Mouse (Mus musculus) lung, postnatal 0 days (tissue): ENCODE data around the gene Nol12.

Experiments used
- CTCF ChIP-seq: IDR thresholded peaks from 2 replicates; pipeline ENCODE4 v1.5.1; 2016; ENCODE audit warnings: antibody characterized with exemption, mild to moderate bottlenecking
- EP300 ChIP-seq: IDR thresholded peaks from 2 replicates; pipeline ENCODE4 v1.6.1; 2016; ENCODE audit warnings: antibody characterized with exemption, mild to moderate bottlenecking, control low read depth

DNA sequence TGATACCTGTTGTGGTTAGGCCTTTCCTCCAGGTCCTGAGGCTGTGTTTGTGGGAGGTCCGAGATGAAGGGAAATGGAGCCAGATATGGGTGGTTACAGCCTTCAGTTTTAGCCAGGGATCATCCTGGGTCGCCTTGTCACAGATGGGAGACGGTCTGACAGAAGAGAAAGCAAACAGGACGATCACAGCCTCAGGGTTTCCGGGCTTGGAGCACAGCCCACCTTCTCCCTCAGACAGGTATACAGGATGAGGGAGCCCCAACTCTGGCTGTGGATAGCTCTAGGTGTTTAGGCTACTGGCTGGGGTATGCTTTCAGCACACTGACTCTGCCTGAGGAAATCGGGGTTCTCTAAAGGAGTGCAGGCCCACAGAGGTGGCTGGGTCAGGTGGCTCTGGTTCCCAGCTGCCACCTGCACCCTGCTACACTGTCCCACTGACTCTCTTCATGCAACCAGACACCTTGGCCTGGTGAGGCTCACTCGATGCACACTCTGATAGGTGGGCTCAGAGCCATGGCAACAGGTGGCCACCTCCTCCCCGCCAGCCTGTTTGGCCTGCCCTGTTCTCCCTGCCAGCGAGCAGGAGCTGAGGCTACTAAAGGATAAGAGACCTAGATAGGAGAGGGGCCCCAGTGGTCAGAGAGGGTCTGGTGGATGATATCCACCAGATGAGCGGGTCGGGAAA is 51.9 kb downstream of the Nol12 start:
- no peak for TF ChIP-seq EP300
- no peak for TF ChIP-seq CTCF
